Mouse (Mus musculus) megakaryocyte, adult 5-6 weeks (primary cell): ENCODE data around the gene Tent4a. TPM values are rescaled to one million over a fixed set of nuclear protein-coding genes. Genes with fewer than 3 reads are reported as not detected.

Experiments used
- ATAC-seq: 2 replicates; pipeline ENCODE4 v1.8.0; 2016; ENCODE audit warnings: mild to moderate bottlenecking, inconsistent platforms; ENCODE audit not compliant: poor library complexity, severe bottlenecking
- total RNA-seq, 2 experiments: library from RNA; stranded (forward) in 1 of 2; stranded (reverse) in 1 of 2; fragments of 153-499, 151-499 nt in 1 of 2; fragments of 221-1000, 200-1000 nt in 1 of 2; gene quantifications; 2 replicates each; pipeline versions ENCODE4 v1.2.3 to v1.2.4; 2015 to 2017

Gene Tent4a
- total RNA-seq, 2 experiments from 2014 or later, result 10.2 to 10.4 TPM

DNA sequence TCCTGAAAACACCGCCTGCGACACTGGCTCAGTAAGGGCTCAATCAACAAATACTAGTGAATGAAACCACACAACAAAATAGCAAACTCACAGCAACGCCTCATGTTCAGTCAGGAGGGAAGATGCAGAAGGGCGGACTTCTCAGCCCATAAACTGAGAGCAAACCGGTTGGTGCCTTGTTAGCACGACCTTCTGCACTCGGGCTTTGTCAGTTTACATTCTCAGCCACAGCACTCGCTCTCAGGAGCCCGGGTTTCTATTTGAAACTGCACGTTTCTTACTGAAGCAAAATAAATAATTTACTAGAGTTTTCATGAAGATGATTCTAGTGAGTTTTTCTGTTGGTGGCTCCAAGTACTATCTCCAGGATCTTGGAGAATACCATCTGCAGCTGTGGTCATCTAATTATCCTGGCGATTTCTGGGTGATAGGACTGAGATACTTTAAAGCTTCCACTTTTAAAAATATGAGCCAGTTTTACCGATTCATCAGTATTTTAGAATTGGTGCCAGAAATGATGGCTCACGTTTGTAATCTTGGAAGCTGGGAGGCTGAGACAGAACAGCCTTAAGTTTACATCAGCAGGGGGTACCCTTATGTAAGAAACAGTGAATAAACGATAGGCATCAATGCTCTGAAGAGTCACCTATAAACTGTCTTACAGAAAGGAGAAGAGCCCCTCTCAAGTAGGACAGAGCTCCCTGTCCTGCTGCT, 10.8 kb downstream of the Tent4a start:
- ATAC-seq, result no peak

DNA sequence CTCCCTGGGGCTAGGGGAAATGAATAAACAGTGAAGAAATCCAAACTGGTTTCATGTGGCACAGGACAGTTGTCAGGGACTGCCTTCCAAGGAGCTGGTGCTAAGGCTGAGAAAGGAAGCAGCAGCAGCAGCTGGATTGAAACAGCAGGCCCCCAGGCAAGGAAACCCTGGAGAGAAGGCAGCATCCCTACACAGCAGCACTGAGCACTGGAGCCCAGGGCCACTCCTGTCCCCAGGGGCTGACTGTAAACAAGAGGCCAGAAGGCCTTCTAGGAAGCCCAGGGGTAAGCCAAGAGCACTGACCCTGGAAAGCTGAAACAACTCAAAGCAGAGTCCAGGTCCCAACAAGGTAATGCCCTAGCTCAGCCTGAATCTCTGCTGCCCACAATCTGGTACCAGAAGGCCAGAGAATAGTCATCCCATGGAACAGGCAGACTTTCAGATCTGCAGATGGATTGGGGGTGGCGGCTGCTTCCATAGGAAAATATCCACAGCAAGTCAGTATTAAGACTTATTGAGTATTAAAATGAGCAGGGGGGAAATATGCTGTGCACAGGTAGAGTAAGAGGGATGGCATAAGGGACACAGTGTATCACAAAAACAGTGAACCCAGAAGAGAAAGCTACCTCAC, 12.1 kb downstream of the Tent4a start:
- ATAC-seq, result no peak

DNA sequence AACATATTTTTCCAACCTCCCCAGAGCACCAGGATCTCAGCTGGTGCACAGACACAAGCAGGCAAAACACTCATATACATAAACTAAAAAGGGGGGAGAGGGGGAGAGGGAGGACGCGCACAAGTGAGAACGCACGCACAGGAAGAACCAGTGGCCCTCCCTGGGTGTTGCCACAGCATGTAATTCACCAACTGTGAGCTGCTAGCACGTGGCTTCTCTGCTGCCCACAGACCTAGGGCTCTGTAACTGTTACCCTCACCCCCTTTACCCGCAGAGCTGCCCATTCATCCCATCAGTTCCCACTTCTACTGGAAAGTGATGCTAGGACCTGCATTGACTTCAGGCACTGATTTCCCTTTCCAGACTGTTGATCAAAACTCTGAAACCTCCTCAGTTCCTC, 15.3 kb downstream of the Tent4a start:
- peak; percentile 46 for ATAC-seq

DNA sequence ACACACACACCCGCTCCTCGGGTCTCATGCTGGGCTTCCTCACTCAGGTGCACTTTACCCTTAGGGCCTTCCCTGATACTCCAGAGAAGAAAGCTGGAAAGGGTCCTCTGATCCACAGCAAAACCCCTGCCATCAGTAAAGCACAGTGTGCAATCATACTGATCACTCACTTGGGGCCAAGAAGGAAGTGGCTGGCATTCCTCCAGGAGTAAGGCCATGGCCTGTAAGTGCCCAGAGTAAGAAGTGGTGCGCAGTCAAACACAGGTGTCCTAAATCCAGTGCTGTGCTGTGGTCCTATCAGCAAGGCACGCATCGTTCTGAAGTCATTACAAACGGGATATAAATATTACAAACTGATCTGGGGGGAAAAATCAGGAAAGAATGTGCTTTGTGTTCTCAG, 17.0 kb downstream of the Tent4a start:
- no peak for ATAC-seq

DNA sequence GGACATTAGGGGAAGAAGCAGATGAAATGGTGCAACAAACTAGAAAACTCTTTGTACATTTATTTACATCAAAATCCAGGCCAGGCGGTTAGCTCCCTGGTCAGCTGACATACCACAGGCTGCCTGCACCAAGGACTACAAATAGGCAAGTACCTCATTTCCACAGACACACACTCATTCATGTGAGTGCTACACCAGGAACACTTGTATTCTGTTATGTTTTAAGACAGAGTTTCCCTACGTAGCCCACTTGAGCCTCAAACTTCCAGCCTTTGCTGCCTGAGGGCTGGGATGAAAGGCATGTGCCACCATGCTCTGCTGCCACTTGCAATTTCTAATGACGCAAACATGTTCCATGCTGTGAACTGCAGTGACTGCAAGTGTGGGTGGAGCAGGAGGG, 19.3 kb downstream of the Tent4a start:
- ATAC-seq, result no peak

DNA sequence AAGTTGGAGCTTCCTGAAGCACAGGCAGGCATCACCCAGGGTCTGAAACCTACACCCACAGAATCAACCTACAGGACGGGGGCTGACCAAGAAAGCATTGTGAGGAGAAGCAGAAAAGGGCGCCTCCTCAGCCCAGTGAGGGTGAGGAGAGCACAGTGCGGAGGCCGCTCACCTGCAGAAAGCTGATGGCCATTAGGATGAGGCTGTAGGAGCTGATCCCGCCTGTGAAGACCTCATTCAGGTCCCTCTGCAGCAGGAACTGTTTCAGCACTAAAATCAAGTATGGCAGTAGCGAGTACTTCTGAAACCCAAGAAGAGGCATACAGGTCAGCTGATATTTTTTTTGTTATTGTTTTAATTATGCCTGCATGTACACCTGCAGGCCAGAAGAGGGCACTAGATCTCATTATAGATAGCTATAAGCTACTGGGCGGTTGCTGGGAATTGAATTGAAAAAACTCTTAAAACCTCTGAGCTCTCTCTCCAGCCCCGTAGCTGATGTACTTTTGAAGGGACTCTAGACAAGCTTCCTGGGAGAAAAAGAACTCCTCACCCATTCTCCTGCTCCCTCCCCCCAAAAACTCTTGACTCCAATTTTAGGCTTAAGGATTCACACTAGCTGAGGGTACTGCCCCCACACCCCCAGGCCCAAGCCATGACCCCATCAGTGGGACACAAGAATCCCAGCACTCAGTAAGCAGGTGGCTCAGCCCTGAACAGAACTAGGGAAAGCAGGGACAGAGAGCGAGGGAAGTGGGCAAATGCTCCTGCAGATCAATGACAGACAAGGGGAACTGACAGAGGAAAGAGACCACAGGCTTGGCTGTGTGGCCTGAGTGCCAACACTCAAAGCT, 24.8 kb downstream of the Tent4a start:
- peak; percentile 78 for ATAC-seq

DNA sequence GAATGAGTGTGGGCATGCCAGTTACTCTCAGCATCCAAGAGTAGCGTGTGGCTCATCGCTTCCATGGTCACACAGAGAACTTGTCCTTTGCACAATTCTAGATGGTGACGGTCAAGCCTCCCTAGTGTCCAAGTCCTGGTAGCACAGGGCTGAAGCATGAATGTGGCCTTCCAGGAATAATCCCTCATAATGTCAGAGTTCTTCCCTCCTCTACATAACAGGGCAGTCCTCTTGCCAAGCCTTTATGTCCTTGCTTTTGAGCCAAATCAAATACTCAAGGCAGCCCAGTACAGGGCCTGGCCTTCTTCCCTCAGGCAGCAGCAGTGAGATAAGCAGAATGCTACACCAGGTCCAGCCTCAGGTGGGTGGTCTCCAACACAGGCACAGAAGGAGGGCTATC, 26.8 kb downstream of the Tent4a start:
- ATAC-seq, result no peak

DNA sequence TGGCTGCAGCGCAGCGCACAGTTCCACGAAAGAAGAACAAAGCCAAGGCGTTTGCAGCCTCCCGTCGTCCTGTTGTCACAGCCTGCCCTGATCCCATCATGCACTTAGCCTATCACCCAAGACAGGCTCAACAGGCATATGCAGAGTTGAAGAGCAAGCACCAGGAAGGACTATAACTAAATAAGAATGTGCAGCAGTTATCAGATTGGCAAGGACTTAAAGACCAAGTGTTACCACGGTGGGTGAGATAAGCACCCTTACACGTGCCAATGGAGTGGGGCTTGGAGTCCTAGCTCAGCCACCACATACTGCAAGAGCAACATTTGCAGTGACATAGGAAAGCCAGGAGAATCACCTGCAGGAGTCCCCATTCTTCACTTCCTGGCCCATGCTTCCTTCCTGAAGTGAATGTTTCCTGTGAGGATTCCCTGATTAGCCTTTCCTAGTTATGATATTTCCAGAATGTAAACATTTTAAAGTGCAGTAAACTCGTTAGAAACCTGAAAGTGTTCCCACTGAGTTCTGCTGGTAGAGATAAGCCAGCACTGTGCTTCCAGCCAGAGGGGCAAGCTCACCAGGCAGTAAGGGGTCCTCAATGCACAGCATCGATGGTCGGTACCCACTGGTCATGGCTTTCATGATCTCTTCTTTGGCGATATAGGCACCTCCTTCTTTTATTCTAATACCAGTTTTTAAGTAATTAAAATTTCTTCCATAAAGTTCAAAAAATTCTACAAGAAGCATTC, 27.9 kb downstream of the Tent4a start:
- ATAC-seq, result no peak

DNA sequence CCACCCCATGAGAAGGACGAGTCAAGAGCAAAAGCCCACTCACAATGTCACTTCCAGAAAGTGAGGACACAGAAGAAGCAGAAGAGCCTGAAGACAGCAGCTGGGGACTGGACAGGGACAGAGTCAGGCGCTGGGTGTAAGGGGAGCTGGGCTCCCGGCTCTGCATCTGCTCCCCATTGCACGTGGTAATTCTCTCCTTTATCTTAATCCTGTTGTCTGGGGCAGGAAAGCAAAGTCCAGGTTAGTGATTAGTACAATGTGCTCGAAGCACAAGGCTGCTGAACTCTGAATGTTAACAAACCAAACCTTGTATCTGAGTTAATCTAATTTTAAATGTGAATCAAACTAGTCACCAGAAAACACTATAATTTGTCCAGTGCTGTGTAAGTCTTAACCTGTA, 31.6 kb downstream of the Tent4a start:
- no peak for ATAC-seq

DNA sequence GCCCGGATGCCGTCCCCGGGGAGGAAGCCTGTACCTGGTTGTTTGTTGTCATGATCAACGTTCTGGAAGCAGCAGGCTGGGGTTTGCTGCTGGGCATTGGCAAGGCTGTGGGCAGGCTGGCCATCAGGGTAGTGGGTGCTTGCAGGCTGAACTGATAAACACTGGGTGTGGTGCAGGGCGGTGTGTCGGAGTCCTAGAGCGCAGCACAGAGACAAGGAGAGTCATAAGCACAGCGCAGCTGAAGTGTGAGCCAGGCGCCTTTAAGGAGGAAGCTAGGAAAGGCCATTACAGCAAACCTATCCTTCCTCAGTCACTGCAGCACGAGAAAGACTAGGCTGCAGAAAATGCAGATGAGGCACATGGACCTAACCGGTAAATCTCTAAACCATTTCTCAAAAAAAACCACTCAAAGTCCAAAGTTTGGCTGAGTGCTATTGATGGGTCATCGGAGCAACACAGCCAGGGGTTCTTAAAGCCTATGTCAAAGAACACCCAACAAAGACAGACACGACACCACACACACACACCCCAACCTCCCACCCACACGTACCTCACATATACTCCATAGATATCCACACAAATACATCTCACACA, 32.2 kb downstream of the Tent4a start:
- ATAC-seq, result no peak; the same call in 1 of the 2 replicates

DNA sequence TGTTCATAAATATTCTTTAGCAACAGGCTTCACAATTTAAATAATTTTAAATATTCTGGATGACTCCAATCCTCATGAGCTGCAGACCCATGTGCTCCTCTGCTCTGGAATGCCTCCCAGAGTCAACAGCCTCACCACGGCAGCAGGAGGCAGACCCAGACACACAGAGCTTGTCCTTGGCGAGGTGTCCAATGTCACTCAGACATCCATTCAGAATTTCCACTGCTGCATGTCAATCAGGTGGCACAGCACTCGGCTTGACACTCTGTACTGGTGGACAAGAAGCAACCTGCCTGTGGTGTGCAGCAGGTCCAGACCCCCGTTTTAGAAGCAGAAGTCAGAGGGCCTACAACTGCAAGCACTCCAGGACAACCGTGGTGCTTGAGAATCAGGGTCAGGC, 36.1 kb downstream of the Tent4a start:
- no peak for ATAC-seq

DNA sequence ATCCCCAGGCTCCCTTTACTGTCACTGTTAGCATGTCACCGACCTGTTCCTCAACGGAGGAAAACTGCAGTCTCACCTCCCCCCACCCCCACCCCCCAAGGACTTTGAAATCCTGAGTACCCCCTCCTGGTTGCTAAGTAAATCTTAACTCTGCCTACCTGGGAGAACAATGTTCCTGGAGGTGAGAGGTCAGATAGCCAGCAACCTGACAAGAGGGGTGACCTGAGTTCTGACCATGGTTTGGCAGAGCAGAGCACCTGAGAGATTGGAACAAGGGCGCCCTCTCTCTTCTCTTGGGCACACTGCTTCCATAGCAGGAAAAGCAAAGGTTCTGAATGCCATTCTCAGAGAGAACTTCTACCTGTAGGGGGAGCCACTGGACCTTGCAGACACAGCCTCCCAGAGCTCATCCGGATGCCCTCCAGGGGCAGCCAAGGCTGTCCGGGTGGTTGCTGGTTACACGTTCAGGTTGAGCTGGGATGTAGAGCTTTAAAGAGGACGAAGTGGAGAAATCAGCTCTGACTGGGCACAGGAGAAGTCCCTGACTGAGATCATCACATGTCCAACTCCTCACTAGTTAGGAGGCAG, 41.4 kb downstream of the Tent4a start:
- ATAC-seq, result peak; percentile 63

DNA sequence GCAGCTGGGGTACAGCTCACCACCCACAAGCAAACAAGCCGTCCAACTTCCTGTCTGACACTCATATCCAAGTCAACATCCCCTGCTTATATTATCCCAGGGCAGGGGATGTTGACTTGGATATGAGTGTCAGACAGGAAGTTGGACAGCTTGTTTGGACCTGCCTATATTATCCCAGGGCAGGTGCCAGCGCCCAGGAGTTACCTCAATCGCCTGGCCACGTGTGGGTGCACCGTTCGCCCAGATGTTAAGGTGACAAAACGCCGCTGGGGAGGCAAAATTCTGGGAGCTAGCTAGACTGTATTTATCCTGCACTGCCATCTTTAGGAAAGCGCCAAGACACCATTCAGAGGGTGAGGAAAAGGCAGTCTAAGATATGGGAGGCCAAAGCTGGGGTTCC, 44.6 kb downstream of the Tent4a start:
- ATAC-seq, result no peak

DNA sequence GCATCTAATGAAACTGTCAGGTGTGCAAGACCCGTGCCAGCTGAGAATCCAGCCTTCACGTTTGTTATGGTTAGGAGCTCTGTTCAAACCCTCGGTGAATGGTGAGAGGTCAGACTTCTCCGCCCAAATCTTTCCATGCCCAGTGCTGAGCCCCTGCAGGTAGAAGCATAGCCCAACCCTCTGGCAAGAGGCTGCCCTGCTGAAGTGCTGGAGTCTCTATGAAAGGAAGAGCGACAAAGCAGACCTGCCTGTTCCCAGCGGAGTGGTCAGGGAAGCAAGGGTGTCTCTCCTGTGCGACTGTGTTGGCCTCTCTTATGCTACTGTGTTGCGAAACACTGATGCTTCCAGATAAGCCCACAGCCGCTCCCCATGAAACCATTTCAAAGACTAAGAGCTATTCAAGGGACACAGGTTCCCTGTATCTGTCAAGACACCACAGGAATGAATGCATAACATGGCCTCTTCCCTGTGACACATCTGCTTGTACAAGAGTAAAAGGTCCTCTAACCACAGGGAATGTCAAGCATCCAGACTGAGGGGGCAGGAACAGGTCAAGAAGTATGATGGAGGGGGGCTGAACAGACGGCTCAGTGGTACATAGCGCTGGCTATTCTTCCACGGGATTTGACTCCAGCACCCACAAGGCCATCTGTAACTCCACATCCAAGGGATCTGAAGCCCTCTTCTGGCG, 45.7 kb downstream of the Tent4a start:
- no peak for ATAC-seq

DNA sequence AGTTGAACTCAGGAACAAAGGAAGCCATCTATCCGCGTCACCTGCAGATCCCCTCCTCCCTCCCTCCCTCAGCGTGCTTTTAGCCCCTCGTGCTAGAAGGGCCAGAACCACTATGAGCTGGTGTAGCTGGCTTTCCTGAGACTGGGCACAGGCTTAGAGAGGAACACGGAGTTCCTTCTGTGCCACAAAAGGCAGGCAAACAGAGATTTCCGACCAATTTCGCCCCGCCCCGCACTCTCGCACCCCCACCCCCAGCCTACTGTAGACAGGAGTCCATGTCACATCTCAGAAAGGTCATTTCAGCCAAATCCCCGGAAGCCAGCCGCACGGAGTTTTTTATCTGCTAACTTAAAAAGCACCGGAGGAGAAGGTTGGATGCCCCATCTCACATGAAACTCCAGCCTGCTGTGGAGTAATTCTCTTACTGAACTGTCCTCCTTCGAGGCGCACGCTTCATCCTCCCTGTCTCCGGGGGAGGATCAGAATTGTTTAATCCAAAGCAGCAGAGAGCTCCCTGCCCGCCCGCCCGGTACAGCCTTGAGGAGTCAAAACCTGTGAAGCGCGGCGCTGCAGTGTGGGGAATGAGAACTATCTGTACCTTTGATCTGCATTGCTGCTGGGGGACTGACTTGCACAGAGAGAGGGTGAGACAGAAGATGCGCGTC, 46.7 kb downstream of the Tent4a start:
- no peak for ATAC-seq

DNA sequence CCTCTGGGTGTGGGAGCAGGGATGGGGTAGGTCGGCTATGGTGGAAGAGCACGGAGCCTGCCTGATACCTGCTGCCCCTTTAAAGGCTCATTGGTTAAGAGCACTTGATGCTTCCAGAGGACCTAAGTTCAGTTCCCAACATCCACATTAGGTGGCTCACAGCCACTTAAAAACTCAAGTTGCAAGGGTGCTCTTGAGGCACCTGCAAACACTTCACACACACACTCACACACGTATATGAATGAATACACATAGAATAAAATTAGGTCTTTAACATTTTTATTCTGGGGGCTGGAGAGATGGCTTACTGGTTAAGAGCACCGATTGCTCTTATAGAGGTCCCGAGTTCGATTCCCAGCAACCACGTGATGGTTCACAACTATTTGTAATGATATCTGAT, 47.3 kb downstream of the Tent4a start:
- ATAC-seq, result no peak

DNA sequence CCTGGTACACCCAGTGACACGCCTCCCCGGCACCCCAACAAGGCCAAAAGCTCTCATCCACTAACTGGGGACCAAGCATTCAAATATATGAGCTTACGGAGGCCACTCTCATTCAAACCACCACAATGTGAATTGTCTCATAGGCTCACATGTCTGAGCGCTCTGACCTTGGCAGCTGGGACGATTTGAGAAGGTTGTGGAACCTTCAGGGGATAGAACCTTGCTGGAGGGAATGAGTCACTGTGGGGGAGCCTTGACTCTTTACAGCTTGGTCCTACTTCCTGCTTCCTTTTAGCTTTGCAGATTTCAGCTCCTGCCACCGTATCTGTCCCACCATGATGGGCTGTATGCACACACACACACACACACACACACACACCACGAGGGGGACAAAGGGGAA, 48.6 kb downstream of the Tent4a start:
- no peak for ATAC-seq

DNA sequence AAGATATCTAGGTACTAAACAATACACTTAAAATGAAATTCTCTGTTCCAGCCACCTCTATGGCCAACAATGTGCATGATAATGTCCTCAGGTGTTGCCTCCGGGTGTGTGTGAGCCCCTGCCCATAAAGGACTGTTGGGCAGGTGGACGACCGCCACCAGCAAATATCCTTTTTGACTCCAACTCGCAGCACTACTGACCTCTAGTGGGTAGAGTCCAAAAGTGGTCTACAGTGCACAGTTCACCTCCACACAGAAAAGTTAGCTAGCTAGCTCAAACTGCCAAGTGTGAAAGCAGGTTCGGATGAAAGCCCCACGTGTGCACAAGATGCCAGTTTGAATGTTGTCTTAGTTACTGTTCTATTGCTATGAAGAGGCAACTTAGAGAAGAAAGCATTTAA, 49.1 kb downstream of the Tent4a start:
- peak; percentile 52; the same call in 1 of the 2 replicates for ATAC-seq

DNA sequence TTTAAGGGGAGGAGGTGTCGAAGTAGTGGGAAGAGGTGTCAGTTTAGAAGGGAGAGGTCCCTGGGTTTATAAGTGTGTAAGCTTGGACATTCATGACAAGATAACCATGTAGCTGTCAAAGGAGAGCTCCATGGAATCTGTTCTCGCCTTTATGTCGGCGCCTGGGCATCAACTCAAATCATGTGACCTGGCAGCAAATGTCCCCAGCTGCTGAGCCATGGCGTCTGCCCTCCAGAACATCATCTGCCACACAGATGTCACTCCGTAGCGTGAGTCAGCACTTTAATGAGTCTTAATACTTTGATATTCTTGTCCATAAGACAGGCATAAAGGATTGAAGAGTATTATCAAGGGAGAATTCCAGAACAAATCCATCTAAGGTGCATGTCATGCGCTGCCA, 51.7 kb downstream of the Tent4a start:
- ATAC-seq, result no peak
